Mouse (Mus musculus): ENCODE measurements at regions not wholly inside any gene's neighbourhood (a gene's known extent, or its start where the extent isn't known, plus 50 kb on each side); places are given as distances from the start of the nearest gene placed in this dataset.

DNA sequence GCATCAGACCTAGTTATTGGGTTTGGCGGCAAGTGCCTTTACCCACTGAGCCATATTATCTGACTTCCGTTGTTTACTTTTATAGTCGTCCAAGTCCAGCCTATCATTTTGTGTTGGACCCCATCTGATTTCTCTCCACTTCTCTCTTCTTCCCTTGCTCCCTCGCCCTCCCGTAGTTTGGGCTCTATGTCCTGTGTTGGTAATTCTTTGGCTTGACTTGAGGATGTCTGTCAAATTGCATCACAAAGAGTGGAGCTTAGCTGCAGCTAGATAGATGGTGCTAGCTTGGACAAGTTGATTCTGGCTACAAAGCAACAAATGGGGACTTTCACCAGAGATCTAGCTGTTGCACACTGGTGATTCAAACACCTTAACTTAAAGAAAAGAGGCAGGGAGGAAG lies 147.9 kb downstream of the Pmp22 start:
- TF ChIP-seq POLR2A (IDR thresholded peaks at IDR 0.05; ENCODE audit: low read depth, low read length) = no peak
- TF ChIP-seq CTCF (IDR thresholded peaks at IDR 0.05; ENCODE audit: extremely low read depth, insufficient read length, insufficient replicate concordance, low read depth, low read length) = no peak

Data from small intestine, adult 2 months (tissue).